Mouse (Mus musculus) frontal cortex, postnatal 36 days (tissue): ENCODE data around the gene Bub1b.
A peak's percentile ranks its signal among the peaks of the same experiment; 100 is the strongest.
"Not testable (repeated sequence)": the region's sequence is repeated elsewhere in the genome, so short reads cannot be mapped to it uniquely, and the experiment has no call there.

ENCODE experiments used
- DNase-seq, 2 experiments: peaks; one replicate each; pipeline ENCODE4 v3.0.0; 2022; ENCODE audit warnings: low spot score in 2 of 2

Gene Bub1b

GRCm38 (mm10) chr2:118597673-118598568 is at the start of gene Bub1b:
Bub1b (plus strand) TSS chr2:118598211.
- peak; percentile 85 to 92 for DNase-seq

GRCm38 (mm10) chr2:118548421-118549221 is 49.4 kb upstream of the Bub1b start:
- no peak for DNase-seq

DNA sequence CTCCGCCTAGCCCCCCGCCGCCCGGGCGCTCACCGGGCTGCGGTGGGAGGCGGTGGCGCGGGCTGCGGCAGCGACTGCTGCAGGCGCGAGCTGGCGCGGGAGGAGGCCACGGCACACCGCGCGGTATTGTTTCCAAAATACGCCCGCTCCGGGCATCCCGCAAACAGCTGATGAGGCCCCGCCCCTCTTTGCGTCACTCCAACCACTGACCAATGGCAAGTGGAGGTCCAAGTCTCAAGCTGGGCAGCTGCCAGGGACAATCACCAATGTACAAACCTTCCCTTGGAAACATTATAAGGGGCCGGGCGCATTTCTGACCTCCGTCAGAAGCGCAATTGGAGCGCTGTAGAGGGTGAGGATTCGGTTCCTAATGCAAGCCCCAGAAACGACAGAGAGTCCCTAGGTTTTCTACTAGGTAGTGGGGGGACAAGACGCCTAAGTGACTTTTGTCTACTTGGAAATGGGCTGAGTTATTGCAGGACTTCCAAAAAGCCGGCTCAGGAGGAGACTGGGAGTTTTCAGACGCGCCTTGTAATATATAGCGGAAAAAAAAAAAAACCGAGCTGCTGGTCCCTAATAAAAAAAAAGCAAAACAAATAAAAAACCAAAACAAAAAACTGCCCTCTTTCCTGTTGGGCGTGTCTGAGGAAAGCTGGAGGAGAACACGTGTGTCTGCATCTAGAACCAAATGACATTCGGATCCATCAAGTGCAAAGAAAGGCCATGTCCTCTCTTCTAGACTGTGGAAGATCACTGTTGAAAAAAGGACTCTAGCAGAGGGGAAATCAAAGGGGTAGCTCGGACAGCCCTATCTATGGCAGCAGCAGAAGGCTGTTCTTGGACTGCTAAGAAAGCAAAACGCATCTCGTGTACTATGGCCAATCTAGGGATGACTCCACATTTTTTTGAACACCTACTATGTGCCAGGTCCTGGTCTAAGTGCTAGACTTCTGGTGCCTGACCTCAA is 48.2 kb upstream of the Bub1b start, which contains the start of gene Bmf:
Bmf (minus strand) TSS at position 181 of the 967 bp plus-strand sequence.
- DNase-seq = peak; percentile 91 to 93

DNA sequence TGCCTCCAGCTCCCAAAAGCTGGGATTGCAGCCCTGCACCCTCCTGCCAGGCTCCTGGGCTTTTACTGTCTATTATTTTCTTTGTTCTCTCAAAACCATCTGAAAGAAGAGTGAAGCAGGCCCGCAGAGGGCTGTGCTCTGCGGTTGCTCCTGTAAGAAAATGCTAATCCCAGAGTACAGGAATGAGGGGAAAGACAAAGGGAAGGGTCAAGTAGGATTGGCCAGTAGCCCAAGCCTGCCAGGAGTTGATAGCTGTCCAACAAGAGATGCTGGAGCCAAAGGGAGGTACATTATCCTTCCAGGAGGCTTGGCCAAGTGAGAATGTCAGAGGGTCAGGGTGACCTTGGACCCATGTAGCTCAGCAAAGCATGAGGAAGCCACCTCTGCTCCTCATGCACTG is 46.4 kb upstream of the Bub1b start:
- DNase-seq = no peak

GRCm38 (mm10) chr2:118554356-118554990 is 43.5 kb upstream of the Bub1b start:
- DNase-seq = not testable (repeated sequence)

GRCm38 (mm10) chr2:118558426-118558825 is 39.6 kb upstream of the Bub1b start:
- no peak for DNase-seq

- no peak for DNase-seq
Measured at GRCm38 (mm10) chr2:118562015-118562414, 36.0 kb upstream of the Bub1b start.

DNA sequence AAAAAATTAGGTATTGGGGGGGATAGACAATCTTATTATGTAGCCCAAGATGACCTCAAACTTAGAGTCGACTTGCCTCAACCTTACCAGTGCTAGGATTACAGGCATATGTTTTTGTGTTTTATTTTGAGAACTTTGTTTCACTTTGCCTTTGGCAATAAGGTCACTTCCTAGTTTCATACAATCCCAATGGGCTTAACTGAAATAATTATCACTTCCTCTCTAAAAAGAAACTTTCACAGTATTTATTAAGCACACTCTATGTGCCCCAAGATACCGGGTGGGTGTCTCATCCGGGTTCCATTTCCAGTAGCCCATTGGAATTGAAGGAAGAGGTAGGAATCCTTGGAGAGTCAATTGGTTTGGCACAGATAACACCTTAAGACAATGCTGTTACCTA is 35.6 kb upstream of the Bub1b start:
- no peak for DNase-seq

DNA sequence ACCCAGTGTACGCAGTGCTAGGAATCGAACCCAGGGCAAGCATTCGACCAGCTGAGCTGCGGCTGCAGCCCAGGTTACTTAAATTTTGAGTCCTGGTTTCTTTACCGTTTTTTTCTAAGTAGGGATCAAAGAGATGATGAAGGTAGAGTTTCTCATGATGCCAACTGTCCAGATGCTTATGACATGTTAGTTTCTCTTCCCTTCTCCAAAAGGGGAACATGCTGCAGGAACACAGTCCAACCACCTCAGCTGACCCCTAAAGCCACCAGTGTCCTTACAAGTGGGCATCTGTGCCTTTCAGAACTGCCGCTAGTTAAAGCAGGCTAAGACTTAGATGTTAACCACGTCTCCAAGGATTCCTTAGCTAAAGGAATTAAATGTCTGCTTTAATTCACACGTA is 30.8 kb upstream of the Bub1b start:
- DNase-seq = no peak

DNA sequence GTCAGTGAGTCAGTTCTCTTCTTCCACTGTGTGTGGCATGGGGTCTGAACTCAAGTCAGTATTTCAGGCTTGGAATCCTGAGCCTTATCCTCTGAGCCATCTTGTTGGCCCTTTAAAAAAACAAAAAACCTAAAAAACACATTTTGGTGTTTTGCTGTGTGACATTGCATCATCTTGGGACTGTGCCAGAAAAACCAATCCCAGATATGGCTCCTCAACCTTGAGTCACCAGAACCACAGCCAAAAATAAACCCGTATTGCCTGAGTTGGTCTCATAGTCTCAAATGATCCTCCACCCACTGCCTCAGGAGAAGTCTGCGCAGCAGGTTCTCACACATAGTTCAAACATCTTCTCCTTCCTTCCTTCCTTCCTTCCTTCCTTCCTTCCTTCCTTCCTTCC is 27.1 kb upstream of the Bub1b start:
- no peak for DNase-seq

DNA sequence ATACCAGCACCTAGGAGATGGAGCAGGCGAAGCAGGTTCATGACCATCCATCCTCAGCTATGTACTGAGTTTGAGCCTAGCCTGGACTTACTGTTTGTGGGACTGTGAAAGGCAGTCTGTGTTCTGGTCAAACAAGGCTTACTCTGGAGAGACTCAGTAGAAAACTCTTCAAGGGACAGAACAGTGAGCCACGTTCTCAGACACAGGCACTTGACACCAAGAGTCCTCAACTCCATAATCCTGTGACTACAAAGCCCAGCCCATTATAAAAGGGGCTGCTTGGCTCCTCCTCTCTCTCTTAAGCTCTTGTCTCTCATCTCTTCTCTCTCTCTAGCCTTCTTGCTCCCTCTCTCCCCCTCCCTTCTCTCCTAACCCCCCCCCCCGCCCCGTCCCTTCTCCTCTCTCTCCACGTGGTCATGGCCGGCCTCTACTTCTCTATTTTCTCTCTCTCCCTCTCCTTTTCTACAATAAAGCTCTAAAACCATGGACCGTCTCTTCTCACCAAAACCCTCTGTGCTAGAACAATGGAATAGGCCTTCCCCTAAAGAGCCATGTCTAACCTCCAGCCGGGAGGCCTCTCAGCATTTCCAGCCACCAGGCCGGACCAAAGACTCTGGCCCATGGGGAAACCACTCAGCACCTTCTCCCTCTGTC is 25.7 kb upstream of the Bub1b start:
- no peak for DNase-seq

DNA sequence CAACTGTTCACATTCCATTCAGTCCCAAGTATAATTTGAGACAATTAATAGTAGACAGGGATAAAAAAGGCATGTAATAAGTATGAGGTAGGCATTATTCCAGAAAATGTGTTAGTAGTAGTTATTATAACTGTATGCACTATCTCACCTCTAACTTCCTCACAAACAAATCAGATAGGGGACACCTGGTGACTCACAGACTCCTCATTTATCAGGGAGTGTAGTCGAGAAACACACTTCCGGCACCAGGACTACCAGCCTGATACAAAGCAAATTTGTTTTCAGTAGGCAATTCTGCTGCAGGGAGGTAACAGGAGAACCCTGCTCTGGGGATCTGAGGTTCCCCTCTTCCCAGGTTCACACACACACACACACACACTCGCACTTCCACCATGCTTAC is 24.9 kb upstream of the Bub1b start:
- DNase-seq = no peak

- DNase-seq = no peak
Measured at GRCm38 (mm10) chr2:118586013-118586412, 12.0 kb upstream of the Bub1b start.

DNA sequence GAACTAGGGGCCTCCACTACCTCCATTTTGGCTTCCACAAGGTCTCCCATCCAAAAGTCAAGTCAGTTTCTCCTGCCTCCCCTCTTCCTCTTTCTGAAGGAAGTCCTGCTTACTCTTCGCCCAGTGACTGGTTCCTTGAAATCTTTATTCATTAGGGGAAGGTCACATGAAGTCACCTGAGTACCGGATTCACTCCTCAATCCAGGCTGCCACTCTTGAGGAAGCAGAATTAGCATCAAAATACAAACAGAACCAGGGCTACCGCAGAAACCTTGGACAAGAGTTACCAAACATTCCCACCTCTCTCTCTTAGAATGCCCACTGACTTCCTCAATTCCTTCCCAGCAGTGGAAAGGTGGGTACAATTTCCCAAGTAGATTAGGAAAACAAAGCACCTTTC is 10.3 kb upstream of the Bub1b start:
- DNase-seq = no peak

- DNase-seq = no peak
Measured at GRCm38 (mm10) chr2:118591083-118591482, 6.9 kb upstream of the Bub1b start.

GRCm38 (mm10) chr2:118599087-118599486 is 1.1 kb downstream of the Bub1b start:
- no peak for DNase-seq

DNA sequence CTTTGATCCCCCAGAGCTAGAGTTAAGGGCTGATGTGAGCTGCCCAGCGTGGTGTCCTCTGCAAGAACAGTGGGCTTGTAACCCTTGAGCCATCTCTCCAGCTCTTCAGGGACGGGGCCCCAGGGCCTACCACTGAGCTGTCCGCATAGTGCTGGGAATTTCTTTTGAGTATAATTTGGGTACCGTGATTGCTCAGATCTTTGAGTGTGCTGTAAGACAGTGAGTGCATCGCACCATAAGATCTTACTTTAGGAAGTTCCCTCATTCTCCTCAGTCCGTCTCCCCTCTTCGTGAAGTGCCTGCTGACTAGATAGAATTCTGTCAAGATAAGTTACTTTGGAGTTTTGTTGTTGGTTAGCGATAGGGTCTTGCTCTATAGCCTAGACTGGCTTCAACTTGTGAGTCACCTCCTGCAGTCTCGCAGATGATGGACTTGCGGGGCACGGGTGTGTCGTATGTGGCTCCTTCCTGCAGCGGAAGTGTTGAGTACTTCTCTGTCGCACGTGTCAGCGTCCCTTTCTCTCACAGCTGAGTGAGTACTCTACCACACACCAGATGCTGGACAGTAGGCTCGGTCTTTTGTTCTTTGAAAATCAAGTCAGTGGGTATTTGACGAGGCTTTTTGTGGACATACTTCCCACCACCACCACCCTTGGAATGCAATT is 3.7 kb downstream of the Bub1b start:
- DNase-seq = no peak

DNA sequence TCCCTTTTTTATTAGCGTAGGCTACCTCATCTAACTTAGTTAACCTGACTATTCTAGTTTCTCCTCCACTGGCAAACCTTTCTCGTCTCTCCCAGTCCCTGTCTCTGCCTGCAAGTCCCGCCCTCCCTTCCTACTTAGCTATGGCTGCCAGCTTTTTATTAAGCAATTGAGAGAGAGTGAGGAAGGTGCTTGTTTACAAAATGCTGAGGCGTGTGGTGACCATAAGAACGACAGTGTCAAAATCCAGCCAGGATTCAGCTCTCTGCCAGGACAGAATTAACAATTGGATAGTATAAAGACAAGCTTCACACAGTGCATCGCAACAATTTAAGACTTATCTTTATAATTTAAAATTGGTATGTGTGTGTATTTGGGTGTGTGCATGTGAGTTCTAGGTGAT is 6.1 kb downstream of the Bub1b start:
- DNase-seq = no peak

GRCm38 (mm10) chr2:118606032-118606431 is 8.0 kb downstream of the Bub1b start:
- peak in 1 of 2 experiments; percentile 11 for DNase-seq

- DNase-seq = no peak
Measured at GRCm38 (mm10) chr2:118606976-118607375, 9.0 kb downstream of the Bub1b start.
